9 mouse cellular contexts compared by ENCODE assay signal in genomic region chr16:11343292-11343815, GRCm38 (mm10). TPM values are rescaled to one million over a fixed set of nuclear protein-coding genes. Genes with fewer than 3 reads are reported as not detected.
DNase-seq lines count a peak whose midpoint lies in the region; ATAC-seq and TF ChIP-seq lines count a peak whose summit lies in the region.
"Had no signal": no experiment of that assay in that cellular context is flagged by ENCODE, and none has a peak within 500 bp of the region (broad histone marks: within the 10 kb centered on the region; RNA-seq: fewer than 3 reads in every experiment).

No protein-coding gene starts in this region.

- H3K4me2 ChIP-seq in liver, postnatal 0 days (ENCODE audit: low read depth, low read length), result no peak overlapping the region
- no peak overlapping the region for H3K4me2 ChIP-seq in stomach, embryonic 16.5 days (ENCODE audit: low read depth, low read length)
- H3K4me2 ChIP-seq: hindbrain, embryonic 15.5 days had no signal

- WGBS in spleen, adult 2 months, result 54% methylated on average over 4 of the region's 4 CpGs
- 50% methylated on average over 4 of the region's 4 CpGs for WGBS in heart, embryonic 10.5 days
- 45% methylated on average over 4 of the region's 4 CpGs for WGBS in liver, postnatal 0 days (ENCODE audit: insufficient replicate concordance)
- WGBS in stomach, embryonic 16.5 days, result 73% methylated on average over 4 of the region's 4 CpGs

- peak overlapping the region; percentile 52 for H3K27ac ChIP-seq in spleen, adult 2 months (ENCODE audit: insufficient read depth, low read length)
- 0 out of 2 replicates have a peak overlapping the region, but pooled peaks have one; percentile 13 for H3K27ac ChIP-seq in heart, embryonic 10.5 days
- H3K27ac ChIP-seq in liver, postnatal 0 days (ENCODE audit: low read depth), result peak overlapping the region; percentile 51
- peak overlapping the region; percentile 10; the same call in 1 of the 2 replicates for H3K27ac ChIP-seq in stomach, embryonic 16.5 days (ENCODE audit: low read length)
- H3K27ac ChIP-seq: hindbrain, embryonic 15.5 days had no signal

- TF ChIP-seq POLR2A in spleen, adult 2 months (IDR thresholded peaks at IDR 0.05; ENCODE audit: low read depth, low read length), result no peak

- no peak overlapping the region for H3K9ac ChIP-seq in liver, postnatal 0 days (replicated peaks)
- no peak overlapping the region for H3K9ac ChIP-seq in stomach, embryonic 16.5 days (ENCODE audit: low read length)
- H3K9ac ChIP-seq: hindbrain, embryonic 15.5 days had no signal

- H3K4me3 ChIP-seq in spleen, adult 2 months (ENCODE audit: extremely low read depth, insufficient read depth, insufficient read length), result no peak overlapping the region
- H3K4me3 ChIP-seq in heart, embryonic 10.5 days, result no peak overlapping the region
- H3K4me3 ChIP-seq in liver, postnatal 0 days (ENCODE audit: low read depth, low read length), result no peak overlapping the region
- H3K4me3 ChIP-seq in stomach, embryonic 16.5 days (replicated peaks; ENCODE audit: low read length), result no peak overlapping the region
- H3K4me3 ChIP-seq: hindbrain, embryonic 15.5 days had no signal

- 0 out of 2 replicates have a peak, but pooled peaks have one; percentile 32 for TF ChIP-seq EP300 in liver, postnatal 0 days (IDR thresholded peaks at IDR 0.05; ENCODE audit: low read depth)

- no peak for DNase-seq in spleen, adult 2 months (ENCODE audit: low read depth in 1 of 2, low spot score in 2 of 2)
- DNase-seq in spleen, adult 18-20 months, result no peak
- DNase-seq in heart, embryonic 10.5 days (ENCODE audit: low spot score), result no peak
- no peak for DNase-seq in liver, postnatal 0 days
- no peak for DNase-seq in embryo, embryonic 9.5 days (ENCODE audit: extremely low spot score)
- DNase-seq in ovary, postnatal 10 days (ENCODE audit: low spot score), result no peak

- peaks cover 1% of the 10 kb centered on the region; the same call in 1 of the 2 replicates for H3K36me3 ChIP-seq in spleen, adult 2 months (ENCODE audit: control insufficient read depth, insufficient read depth, low read length)
- no peaks in the 10 kb centered on the region for H3K36me3 ChIP-seq in heart, embryonic 10.5 days
- H3K36me3 ChIP-seq in liver, postnatal 0 days (replicated peaks; ENCODE audit: insufficient read depth, low read length), result no peaks in the 10 kb centered on the region
- H3K36me3 ChIP-seq in stomach, embryonic 16.5 days (ENCODE audit: control insufficient read depth, insufficient read depth, low read length), result no peaks in the 10 kb centered on the region
- H3K36me3 ChIP-seq: hindbrain, embryonic 15.5 days had no signal

- H3K27me3 ChIP-seq in spleen, adult 2 months (ENCODE audit: control insufficient read depth, insufficient read depth, low read length), result no peaks in the 10 kb centered on the region
- no peaks in the 10 kb centered on the region for H3K27me3 ChIP-seq in heart, embryonic 10.5 days (ENCODE audit: insufficient read depth, poor library complexity, severe bottlenecking)
- no peaks in the 10 kb centered on the region for H3K27me3 ChIP-seq in liver, postnatal 0 days (ENCODE audit: insufficient read depth, low read length)
- H3K27me3 ChIP-seq in stomach, embryonic 16.5 days (ENCODE audit: control insufficient read depth, insufficient read depth, low read length), result no peaks in the 10 kb centered on the region
- H3K27me3 ChIP-seq: hindbrain, embryonic 15.5 days had no signal

- no peak for TF ChIP-seq CTCF in spleen, adult 2 months (IDR thresholded peaks at IDR 0.05; ENCODE audit: extremely low read depth, insufficient read depth, insufficient read length, insufficient replicate concordance)
- TF ChIP-seq CTCF in liver, postnatal 0 days (IDR thresholded peaks at IDR 0.05; ENCODE audit: low read depth), result no peak

- no peaks in the 10 kb centered on the region for H3K9me3 ChIP-seq in heart, embryonic 10.5 days
- no peaks in the 10 kb centered on the region for H3K9me3 ChIP-seq in liver, postnatal 0 days (ENCODE audit: low read length)
- no peaks in the 10 kb centered on the region for H3K9me3 ChIP-seq in stomach, embryonic 16.5 days (replicated peaks; ENCODE audit: control insufficient read depth, low read length)
- H3K9me3 ChIP-seq: hindbrain, embryonic 15.5 days had no signal

- peaks cover 10% of the 10 kb centered on the region; the same call in 1 of the 2 replicates for H3K4me1 ChIP-seq in spleen, adult 2 months (ENCODE audit: control insufficient read depth, insufficient read depth, insufficient read length)
- peaks cover 22% of the 10 kb centered on the region for H3K4me1 ChIP-seq in heart, embryonic 10.5 days
- H3K4me1 ChIP-seq in liver, postnatal 0 days (ENCODE audit: insufficient read depth), result peaks cover 3% of the 10 kb centered on the region; the same call in 1 of the 2 replicates
- no peaks in the 10 kb centered on the region for H3K4me1 ChIP-seq in stomach, embryonic 16.5 days (ENCODE audit: control insufficient read depth, insufficient read depth, low read length)
- H3K4me1 ChIP-seq: hindbrain, embryonic 15.5 days had no signal

- peak; percentile 70 for ATAC-seq in liver, postnatal 0 days
- ATAC-seq in stomach, embryonic 16.5 days (ENCODE audit: insufficient read depth, low FRiP score), result no peak
- no peak for ATAC-seq in inflammation-experienced regulatory T-cells, adult 6 months

RNA-seq across cellular contexts. Expression of gene Snx29, which starts 20.6 kb away (rescaled TPM):
- 13.6 and 14.3 TPM in 2 replicates for polyA plus RNA-seq in spleen, adult 2 months (2012; rRNA removed)
- polyA plus RNA-seq in heart, embryonic 10.5 days (2016; fragmentation: Nextera tagmentation; extraction: Ambion mirVana), result 6.7 and 7.9 TPM in 2 replicates
- 1.7 and 2.3 TPM in 2 replicates for polyA plus RNA-seq in liver, postnatal 0 days (2015; fragmentation: Nextera tagmentation; extraction: Ambion mirVana)
- polyA plus RNA-seq in stomach, embryonic 16.5 days (2015; fragmentation: Nextera tagmentation; extraction: Ambion mirVana), result 9.0 and 10.2 TPM in 2 replicates
- polyA plus RNA-seq in inflammation-experienced regulatory T-cells, adult 6 months (2017; shearing (Covaris generic)), result 10 to 100 TPM in 1 of 3 experiments, 1 to 10 TPM in 2; 4.4 to 14.3 (median 6.1) TPM

RNA-seq across cellular contexts. Expression of gene Tnfrsf17, which starts 29.7 kb away (rescaled TPM):
- 4.0 and 4.6 TPM in 2 replicates for polyA plus RNA-seq in spleen, adult 2 months (2012; rRNA removed)
- not detected in 2 replicates for polyA plus RNA-seq in heart, embryonic 10.5 days (2016; fragmentation: Nextera tagmentation; extraction: Ambion mirVana)
- not detected in 2 replicates for polyA plus RNA-seq in liver, postnatal 0 days (2015; fragmentation: Nextera tagmentation; extraction: Ambion mirVana)
- not detected in 2 replicates for polyA plus RNA-seq in stomach, embryonic 16.5 days (2015; fragmentation: Nextera tagmentation; extraction: Ambion mirVana)
- polyA plus RNA-seq in inflammation-experienced regulatory T-cells, adult 6 months (2017; shearing (Covaris generic)), result not detected
